Mouse (Mus musculus) right cerebral cortex, postnatal 10 days (tissue): ENCODE measurements around the gene Neurog2.

Experiments
- DNase-seq, 2 experiments: peaks; one replicate each; pipeline ENCODE4 v3.0.0; 2021; ENCODE audit warnings: low spot score in 2 of 2

Gene Neurog2

GRCm38 (mm10) chr3:127646156-127646825 is 13.4 kb downstream of the Neurog2 start:
- DNase-seq = no peak

DNA sequence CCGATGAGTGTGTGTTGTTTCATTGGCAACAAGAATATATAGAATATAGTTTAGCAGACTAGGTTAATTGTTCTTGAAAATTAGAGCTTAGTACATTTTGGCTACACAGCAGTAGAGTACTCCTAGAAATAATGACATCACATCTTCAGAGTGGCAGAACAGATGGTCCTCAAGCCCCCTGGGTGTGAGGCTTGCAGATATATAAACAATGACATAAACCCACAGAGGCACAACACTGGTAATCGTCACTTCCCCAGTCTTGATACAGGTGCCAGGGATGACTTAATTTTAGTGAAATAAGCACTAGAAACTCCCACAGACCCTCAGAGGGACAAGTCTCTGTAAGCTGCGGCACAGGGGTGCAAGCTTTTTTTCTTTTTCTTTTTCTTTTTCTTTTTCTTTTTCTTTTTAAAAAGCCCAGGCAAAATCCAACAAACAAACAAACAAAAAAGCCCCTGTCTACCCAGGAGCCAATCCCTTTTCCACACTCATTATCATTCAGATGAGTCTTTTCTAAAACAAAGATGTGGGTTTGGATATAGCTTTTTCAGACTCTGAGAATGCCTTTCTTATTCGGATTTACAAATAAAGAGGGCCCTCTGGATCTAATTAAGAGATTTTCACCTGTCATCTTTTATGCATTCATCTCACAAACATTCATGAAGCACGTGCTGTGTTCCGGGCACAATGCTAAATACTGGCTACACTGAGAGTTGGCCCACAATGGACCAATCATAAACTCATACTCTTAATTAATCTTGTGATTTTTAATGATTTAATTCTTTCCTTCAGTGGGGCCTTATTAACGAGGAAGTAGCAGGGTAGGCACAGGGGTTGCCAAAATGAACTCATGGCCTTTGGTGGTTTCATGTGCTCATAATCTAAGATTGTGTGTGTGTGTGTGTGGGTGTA is 19.1 kb downstream of the Neurog2 start:
- no peak for DNase-seq

GRCm38 (mm10) chr3:127660712-127661111 is 27.8 kb downstream of the Neurog2 start:
- DNase-seq = no peak

- no peak for DNase-seq
Measured at GRCm38 (mm10) chr3:127661646-127662531, 29.0 kb downstream of the Neurog2 start.

DNA sequence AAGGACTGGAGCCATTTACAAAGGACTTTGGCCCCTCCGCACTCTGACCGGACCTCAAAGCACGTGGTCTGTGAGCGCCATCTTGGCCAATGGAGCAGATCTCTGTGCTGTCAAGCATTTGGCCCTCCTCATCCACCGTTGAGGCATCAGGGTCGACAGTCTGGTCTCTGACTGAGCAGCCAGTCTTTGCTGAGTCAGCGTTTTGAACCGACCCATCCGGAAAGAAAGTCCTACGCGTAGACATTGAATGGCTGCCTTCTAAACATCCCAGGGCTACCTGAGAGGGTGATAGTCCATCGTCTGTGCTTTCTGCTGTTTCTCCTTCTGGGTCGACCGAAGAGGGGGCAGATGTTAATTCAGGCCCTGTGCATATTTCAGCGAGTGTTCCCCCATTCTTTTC is 46.8 kb downstream of the Neurog2 start:
- DNase-seq = no peak
